Mouse (Mus musculus) inflammation-experienced regulatory T-cells, adult 16 weeks (primary cell): ENCODE results near the gene Frmd4b. TPM values are rescaled to one million over a fixed set of nuclear protein-coding genes. Genes with fewer than 3 reads are reported as not detected.

Source experiments
- polyA plus RNA-seq: library from polyadenylated mRNA; unstranded; fragments of 100-300 nt; shearing (Covaris generic); gene quantifications from one replicate; pipeline ENCODE4 v1.2.1, GENCODE M21; 2017

Gene Frmd4b
- polyA plus RNA-seq: 20.5 TPM

DNA sequence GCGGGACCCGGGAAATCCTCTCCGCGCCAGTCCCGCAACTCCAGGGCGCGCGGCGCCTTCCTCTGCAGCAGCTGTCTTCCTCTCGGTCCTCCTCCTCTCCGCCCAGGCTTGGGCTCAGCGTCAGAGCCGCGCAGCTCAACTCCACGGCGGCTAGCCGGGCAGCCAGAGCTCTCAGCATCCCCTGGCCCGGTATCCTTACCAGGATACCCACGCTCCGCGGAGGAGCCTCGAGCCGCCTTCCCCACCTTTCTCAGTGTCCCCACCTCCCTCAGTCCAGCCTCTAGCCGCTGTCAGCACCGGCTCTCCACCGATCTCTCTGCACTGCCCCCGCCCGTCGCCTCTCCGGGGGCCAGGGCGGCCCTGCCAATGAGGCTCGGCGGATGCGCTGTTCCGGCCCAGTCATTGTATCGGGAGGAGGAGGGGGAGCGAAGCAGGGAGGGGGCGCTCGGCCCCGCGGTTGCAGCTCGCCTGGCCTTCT, at the start of gene Frmd4b:
Frmd4b (minus strand) TSS at position 276 of the 478 bp plus-strand sequence.

GRCm38 (mm10) chr6:97252711-97253221, 364.6 kb downstream of the Frmd4b start, which contains the start of gene Lmod3:
Lmod3 (minus strand) TSS chr6:97252759.

Other genes with a start within 250 kb of the Frmd4b start
- 1.1 TPM for gene Mitf, start 189.5 kb upstream of the Frmd4b start, polyA plus RNA-seq